Mouse (Mus musculus) cerebellum, adult 2 months (tissue): Measurements from ENCODE around the gene Gtpbp8. TPM values are rescaled to one million over a fixed set of nuclear protein-coding genes. Genes with fewer than 3 reads are reported as not detected.

Experiments used
- DNase-seq, 2 experiments: peaks; one replicate each; pipeline ENCODE4 v3.0.0; 2021
- H3K27ac ChIP-seq: fragments of 200-500 bp; 2 replicates; pipeline ENCODE4 v1.5.1; 2012; ENCODE audit warnings: low read length, control low read depth, inconsistent platforms; ENCODE audit not compliant: insufficient read depth
- H3K27me3 ChIP-seq: fragments of 200-500 bp; 2 replicates; pipeline ENCODE4 v1.6.1; 2012; ENCODE audit warnings: inconsistent platforms, mild to moderate bottlenecking, low read length, moderate library complexity; ENCODE audit not compliant: control insufficient read depth, insufficient read depth
- H3K4me1 ChIP-seq: fragments of 200-500 bp; 2 replicates; pipeline ENCODE4 v1.6.1; 2011; ENCODE audit warnings: low read length; ENCODE audit not compliant: control insufficient read depth, insufficient read depth
- H3K4me3 ChIP-seq: fragments of 200-500 bp; replicated peaks from 2 replicates; pipeline ENCODE3; 2011; ENCODE audit warnings: mild to moderate bottlenecking, low read depth, low read length, control low read depth; ENCODE audit not compliant: insufficient read depth
- CTCF ChIP-seq: fragments of 200-500 bp; IDR thresholded peaks from 2 replicates; pipeline ENCODE4 v1.5.1; 2011; ENCODE audit warnings: low read depth, mild to moderate bottlenecking, control low read depth, low read length, moderate library complexity, borderline replicate concordance; ENCODE audit not compliant: insufficient read depth
- POLR2A ChIP-seq: fragments of 200-500 bp; IDR thresholded peaks from 2 replicates; pipeline ENCODE4 v1.6.1; 2011; ENCODE audit warnings: low read length, control low read depth, borderline replicate concordance; ENCODE audit not compliant: insufficient read depth
- WGBS: fragments of 180-500 bp; shearing (Covaris S2); methylation state at CpG from one replicate; pipeline ENCODE4 v1.1.7; 2018; 5-methylcytosine and 5-hydroxymethylcytosine counted together
- polyA plus RNA-seq: library from polyadenylated mRNA; depleted of rRNA; stranded (reverse); fragments of >200 nt; gene quantifications from 2 replicates; pipeline ENCODE4 v1.2.3, GENCODE M21; 2012; rRNA removed

Gene Gtpbp8
- polyA plus RNA-seq, 1 experiment: 19.2 TPM

DNA sequence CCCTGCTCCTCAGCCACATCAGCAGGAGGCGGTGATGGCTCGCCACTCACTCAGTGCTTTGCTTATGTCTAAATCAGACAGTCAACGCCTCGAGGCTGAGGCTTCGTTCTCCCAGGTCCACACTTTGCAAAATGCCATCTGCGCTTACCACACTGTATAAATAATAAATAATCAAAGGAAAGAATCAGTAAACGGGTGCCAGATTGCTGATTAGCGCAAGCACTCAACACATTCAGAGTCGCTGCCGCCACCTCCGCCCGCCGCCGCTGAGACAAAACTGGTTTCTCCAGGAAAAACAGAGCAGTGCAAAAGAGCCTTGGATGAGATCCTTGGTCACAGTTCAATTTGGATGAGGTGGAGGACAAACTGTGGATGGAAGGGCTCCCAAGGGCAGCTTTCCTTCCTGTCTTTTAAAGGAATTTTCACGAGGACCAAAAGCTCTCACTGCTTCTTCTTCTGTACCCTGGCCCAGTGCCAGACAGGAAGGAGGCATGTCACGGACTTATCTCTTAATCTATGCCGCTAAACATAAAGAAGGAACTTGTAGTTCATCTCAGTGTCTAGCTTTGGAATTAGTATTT, 54.5 kb downstream of the Gtpbp8 start:
- TF ChIP-seq POLR2A (no peak), CTCF (no peak)
- WGBS: 4% methylated on average over 17 of the region's 17 CpGs
- DNase-seq: peak; percentile 71 to 75
- H3K4me3 ChIP-seq: peak overlapping the region; percentile 43
- H3K27ac ChIP-seq: peak overlapping the region; percentile 45
- no peaks in the 10 kb centered on the region for H3K4me1 ChIP-seq
- H3K27me3 ChIP-seq: peaks cover 2% of the 10 kb centered on the region; the same call in 1 of the 2 replicates

DNA sequence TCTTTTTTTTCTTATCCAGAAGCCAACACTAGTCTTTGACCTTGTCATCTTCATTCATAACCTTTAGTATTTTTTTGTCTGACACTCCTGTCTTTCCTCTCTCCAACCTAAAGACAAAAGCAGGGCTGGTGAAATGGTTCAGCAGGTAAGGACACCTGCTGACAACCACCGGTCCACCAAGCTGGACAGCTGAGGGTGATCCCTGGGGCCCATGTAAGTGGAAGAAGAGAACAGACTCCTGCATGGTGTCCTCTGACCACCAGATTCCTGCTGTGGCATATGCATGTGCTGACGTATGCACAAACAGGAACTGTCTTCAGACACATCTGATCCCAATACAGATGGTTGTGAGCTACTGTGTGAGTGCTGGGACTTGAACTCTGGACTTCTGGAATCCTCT, 55.1 kb downstream of the Gtpbp8 start:
- Histone ChIP-seq H3K27ac (no peak overlapping the region), H3K4me1 (no peaks in the 10 kb centered on the region), H3K4me3 (no peak overlapping the region), H3K27me3 (peaks cover 2% of the 10 kb centered on the region; the same call in 1 of the 2 replicates)
- TF ChIP-seq CTCF (no peak), POLR2A (no peak)
- 76% methylated on average over 2 of the region's 2 CpGs for WGBS
- DNase-seq: no peak

DNA sequence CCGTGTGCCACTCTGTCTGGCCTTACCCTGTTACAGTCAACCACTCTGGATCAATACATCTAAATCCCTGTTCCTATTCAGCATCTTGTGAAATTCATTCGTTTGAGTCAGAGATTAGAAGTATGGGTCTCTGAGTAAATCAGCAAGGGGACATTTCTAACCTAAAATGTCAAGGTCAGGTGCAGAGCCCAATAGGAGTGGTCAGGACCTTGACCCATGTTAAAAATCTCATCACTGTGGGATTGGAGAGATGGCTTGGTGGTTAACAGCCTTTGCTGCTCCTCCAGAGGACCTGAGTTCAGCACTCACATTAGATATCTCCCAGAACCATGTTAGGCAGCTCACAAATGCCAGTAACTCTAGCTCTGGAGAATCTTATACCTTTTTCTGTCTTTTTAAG, 55.7 kb downstream of the Gtpbp8 start:
- Histone ChIP-seq H3K4me1 (no peaks in the 10 kb centered on the region), H3K27ac (no peak overlapping the region), H3K4me3 (no peak overlapping the region), H3K27me3 (peaks cover 2% of the 10 kb centered on the region; the same call in 1 of the 2 replicates)
- DNase-seq: no peak
- 94% methylated on average over 2 of the region's 2 CpGs for WGBS
- TF ChIP-seq CTCF (no peak), POLR2A (no peak)

DNA sequence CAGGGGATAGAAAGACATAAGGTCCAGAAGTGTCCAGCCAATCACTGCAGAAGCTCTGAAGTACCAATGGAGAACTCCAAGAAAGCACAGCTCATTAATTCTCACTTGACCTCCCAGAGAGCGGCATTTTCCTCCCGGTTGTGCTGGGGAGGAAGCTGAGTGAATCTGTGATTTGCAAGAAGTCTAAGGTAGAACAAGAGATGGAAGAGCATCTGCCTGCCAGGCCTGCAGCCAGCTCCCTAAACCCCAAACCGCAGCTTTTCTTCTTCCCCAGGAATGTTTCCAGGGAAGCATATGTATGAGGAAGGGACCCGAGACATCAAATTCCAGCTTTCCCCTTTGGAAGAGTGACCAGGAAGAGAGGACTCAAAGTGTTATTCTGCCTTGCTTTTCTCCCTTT, 57.7 kb downstream of the Gtpbp8 start:
- no peak for DNase-seq
- H3K4me3 ChIP-seq: no peak overlapping the region
- H3K27me3 ChIP-seq: peaks cover 2% of the 10 kb centered on the region; the same call in 1 of the 2 replicates
- H3K27ac ChIP-seq: no peak overlapping the region
- no peaks in the 10 kb centered on the region for H3K4me1 ChIP-seq
- WGBS: 50% methylated on average over 4 of the region's 4 CpGs
- TF ChIP-seq POLR2A: no peak
- no peak for TF ChIP-seq CTCF

DNA sequence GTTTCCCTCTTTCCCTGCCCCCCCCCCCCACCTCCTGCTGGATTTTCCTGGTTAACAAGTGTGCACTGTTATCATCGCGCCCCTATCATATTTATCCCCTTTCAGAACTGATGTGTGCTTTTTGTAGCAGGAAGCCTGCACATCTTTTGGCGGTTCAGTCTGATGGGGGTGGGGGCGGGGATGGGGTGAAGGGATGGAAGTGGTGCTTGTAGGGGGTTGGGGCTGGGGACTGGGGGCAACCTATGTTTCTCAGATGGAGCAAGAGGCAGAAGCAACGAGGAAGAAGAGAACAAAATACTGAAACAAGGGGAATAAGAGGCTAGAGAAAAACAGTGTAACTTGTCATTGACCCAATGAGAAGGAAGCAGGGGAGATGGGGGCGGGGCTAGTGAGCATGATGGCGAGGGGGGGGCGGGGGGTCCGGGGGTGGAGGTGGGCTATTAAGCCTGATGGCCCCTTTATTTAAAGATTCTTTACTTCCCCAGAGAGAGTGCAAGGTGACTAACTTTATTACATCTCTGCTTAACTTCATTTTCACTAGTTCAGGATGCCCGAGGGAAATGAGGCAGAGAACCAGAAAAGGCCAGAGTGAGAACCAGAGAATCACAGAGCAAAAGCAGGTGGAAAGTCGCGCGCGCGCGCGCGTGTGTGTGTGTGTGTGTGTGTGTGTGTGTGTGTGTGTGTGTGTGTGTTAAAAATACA, 58.3 kb downstream of the Gtpbp8 start:
- DNase-seq: no peak
- H3K27ac ChIP-seq: no peak overlapping the region
- no peaks in the 10 kb centered on the region for H3K4me1 ChIP-seq
- no peak overlapping the region for H3K4me3 ChIP-seq
- H3K27me3 ChIP-seq: peaks cover 2% of the 10 kb centered on the region; the same call in 1 of the 2 replicates
- no peak for TF ChIP-seq POLR2A
- no peak for TF ChIP-seq CTCF
- WGBS: 29% methylated on average over 18 of the region's 18 CpGs

DNA sequence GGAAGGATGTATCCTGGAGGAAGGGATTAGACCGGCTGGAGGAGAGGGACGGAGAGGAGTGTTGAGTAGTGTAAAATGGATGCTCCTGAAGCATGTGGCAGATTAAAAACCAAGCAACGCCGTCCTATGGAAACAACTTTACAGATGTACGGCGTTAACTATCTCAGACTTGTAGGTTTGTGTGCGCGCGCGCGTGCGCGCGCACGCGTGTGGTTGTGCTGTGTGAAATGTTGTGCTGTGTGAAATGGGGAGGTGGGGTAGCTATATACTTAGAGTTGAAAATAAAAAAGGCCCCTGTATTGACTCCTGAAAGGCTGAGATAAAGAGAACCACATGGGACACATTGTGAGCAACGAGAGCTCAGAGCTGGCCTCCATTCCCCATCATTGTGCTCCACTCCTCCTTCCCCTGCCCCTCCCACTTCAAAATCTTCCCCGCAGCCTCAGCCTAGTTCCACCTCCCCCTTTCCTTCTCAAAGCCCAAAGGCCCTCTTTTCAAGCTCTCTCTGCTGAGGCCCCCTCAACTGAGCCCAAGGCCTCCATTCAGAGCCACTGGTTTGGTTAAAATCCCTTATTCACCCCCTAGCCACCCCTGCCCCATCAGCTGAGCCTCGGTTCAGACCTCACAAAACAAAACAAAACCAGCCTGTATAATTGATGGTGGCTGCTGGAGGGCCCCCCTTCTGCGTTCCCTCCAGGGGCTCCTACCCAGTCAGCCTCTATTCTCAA, 59.0 kb downstream of the Gtpbp8 start:
- H3K27me3 ChIP-seq: peaks cover 2% of the 10 kb centered on the region; the same call in 1 of the 2 replicates
- H3K27ac ChIP-seq: no peak overlapping the region
- no peaks in the 10 kb centered on the region for H3K4me1 ChIP-seq
- DNase-seq: no peak
- WGBS: 58% methylated on average over 20 of the region's 20 CpGs
- TF ChIP-seq POLR2A: no peak
- TF ChIP-seq CTCF: no peak
- no peak overlapping the region for H3K4me3 ChIP-seq

Other genes with a start within 250 kb of the Gtpbp8 start
- gene Boc, start 187.5 kb downstream of the Gtpbp8 start, polyA plus RNA-seq: 37.9 and 43.6 TPM in 2 replicates
- gene Nepro, start 22.1 kb downstream of the Gtpbp8 start, polyA plus RNA-seq: 3.9 and 5.0 TPM in 2 replicates
- 0.18 and 0.24 TPM in 2 replicates for gene Cd200r1, start 19.4 kb upstream of the Gtpbp8 start, polyA plus RNA-seq
- gene Cd200r4, start 65.4 kb upstream of the Gtpbp8 start, polyA plus RNA-seq: 0.15 and 0.24 TPM in 2 replicates
- 0.25 and 0.28 TPM in 2 replicates for gene Cd200r2, start 120.7 kb upstream of the Gtpbp8 start, polyA plus RNA-seq
- not detected in 2 replicates for gene Cd200r3, start 197.3 kb upstream of the Gtpbp8 start, polyA plus RNA-seq